Mouse (Mus musculus) megakaryocyte progenitor cell, adult 5-6 weeks (primary cell): ENCODE measurements around the gene Rfx8. TPM values are rescaled to one million over a fixed set of nuclear protein-coding genes. Genes with fewer than 3 reads are reported as not detected.
A peak's percentile ranks its signal among the peaks of the same experiment; 100 is the strongest.

ENCODE experiments used
- ATAC-seq: replicated peaks from 2 replicates; pipeline ENCODE4 v1.8.0; 2016; ENCODE audit warnings: mild to moderate bottlenecking, moderate TSS enrichment, inconsistent platforms; ENCODE audit not compliant: poor library complexity
- total RNA-seq, 2 experiments: library from RNA; stranded (forward) in 1 of 2; stranded (reverse) in 1 of 2; fragments of 157-497, 149-512 nt in 1 of 2; fragments of 200-1000 nt in 1 of 2; gene quantifications; 2 replicates each; pipeline versions ENCODE4 v1.2.3 to v1.2.4; 2015 to 2017

The Rfx8 gene
- total RNA-seq (2015): 0.10 and 0.59 TPM in 2 replicates
- total RNA-seq (2017): 0.34 and 0.62 TPM in 2 replicates

DNA sequence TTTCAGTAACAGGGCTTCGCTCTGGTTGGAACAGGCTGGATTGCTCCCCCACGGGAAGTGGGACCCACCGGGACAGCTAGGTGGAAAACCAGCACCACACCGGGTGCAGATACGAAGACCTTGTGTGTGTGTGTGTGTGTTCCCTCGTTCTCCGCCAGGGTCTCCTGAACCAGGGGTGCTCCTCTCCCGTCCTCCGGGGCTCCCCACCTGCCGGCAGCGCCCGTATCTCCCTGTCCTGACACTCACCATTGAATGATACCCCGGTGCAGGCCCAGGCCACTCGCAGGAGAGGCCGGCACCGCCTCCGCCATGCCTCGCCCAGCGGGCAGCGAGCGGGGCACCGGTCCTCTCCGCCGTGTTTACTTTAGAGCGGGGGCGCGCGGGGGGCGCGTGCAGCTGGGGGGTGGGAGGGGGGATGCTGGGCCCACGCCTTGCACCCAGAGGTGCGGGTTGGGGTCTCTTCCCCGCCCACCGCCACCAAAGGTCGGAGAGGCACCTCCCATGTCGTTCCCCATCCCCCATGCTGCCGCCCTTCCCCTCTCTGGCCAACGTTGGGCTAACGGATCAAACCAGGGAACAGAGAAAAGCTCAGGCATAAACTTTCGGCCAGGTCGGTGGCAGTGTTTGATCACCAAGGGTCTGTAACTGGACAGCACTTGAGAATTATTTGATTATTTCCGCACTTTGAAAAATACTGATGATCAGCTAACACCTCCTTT lies at the start of gene Rfx8:
Gene Rfx8, minus strand, starts transcription at position 366 of the 719 bp plus-strand sequence.
- peak; percentile 39; the same call in 1 of the 2 replicates for ATAC-seq

DNA sequence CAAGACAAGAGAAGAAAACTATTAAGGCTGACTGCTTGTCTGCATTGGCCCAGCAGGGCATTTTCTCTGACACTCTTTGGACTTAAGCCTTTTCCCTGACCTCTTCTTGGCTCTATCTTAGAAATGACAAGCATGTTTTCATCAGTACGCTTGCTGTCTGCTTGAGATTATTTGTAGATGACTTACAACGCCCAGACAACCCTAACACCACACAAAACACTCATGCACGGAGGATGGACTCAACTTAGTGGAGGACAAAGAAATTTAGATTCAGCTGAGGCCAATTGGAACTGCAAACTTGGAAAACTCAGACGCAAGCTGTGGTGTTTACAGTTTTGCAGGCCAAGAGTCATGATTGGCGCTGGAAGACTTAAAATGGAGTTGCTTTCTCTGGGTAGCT lies 49.6 kb upstream of the Rfx8 start:
- ATAC-seq: no peak

DNA sequence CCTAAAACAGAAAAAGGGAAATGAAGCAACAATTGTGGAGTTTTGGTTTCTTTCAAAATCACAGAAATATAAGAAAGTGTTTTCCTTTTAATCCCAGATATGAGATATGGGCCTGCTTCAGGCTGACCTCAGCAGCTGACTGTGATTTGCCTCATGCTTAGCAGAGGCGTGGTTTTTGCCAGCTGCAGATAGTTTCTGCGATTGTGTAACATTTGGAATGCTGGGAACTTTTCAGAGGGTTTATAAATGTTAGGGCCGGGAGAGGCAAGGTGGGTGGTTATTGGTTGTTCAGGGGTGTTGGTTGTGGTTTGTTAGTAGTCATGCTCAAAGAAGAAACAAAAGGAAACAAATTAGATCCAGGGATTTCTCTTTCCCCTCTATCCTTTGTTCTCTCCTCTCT lies 47.2 kb upstream of the Rfx8 start:
- ATAC-seq: no peak

- no peak for ATAC-seq
Measured at GRCm38 (mm10) chr1:39765854-39766493, 45.2 kb upstream of the Rfx8 start.

DNA sequence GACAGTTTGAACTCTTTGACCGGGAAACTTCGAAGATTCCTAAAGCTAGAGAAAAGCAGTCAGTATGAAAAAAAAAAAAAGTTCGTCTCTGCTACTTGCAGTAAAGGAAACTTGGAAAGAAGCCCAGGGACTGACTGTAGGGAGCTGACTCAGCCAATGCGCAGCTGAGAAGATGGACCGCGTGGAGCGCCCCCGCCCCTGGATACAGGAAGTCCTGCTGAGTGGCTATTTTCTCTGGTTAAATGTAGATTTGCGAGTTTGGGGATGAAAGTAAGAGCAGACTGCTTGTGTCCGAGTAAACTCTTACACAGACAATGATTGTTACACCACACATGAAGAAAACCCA lies 41.2 kb upstream of the Rfx8 start:
- peak; percentile 86 for ATAC-seq

DNA sequence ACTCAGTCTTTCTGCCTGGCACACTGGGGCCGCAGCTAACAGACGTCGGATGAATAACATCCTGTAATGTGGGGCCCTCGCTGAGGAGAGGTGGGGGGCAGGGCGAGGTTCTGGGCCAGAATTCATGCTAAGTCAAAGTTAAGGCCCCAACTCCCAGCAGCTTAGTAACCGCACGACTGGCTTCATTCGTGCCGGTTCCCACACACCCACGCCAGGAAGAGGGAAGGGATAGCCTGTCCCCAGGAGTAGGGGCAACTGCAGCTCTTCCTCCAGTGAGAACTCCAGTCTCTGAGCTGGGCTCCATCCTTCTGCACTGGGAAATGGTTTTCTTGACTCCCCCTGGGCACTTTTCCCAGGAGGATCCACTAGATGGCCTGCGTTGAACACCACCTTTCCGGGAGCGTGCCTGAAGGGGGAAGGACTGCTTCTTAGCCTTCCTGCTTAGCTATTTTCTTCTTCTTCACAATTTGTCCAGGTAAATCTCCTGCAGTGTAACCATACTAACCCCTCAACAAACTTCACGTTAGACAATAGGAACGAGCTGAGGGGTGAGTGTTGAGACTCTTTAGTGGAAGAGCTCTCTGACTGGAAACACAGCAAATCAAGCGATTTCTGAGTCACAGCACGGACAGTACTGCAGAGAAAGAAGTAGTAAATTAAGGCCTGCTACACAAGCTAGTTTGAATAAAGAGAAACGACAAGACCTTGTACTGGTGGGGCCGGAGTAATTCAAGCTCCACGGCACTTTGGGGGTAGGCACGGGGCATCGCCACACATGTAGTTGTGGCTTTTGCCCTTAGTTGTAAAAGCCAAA lies 40.6 kb upstream of the Rfx8 start:
- ATAC-seq: peak; percentile 60

DNA sequence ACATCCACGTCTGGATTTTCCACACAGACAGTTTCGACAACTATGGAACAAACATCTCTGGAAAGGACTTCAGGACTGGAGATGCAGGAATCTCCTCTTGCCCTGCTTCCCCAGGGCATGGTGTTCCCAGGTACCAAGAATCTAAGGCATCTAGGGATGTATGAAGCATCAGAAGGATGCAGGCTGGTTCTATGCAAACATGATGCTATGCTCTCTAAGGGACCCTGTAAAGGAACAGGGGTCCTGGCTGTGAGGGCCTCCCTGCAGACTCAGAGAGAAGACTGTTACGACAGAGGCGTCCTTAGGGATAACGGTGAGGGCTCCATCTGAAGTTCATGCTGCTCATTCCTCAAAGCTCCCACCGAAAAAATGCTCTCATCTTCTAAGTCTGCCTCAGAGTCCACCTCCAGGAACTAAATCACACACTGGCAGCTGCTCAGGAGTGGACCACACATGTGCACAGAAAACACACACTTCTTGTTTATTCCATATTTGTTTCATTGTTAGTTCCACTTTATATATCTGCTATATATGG lies 39.5 kb upstream of the Rfx8 start:
- no peak for ATAC-seq

- no peak for ATAC-seq
Measured at GRCm38 (mm10) chr1:39759231-39760175, 38.7 kb upstream of the Rfx8 start.

GRCm38 (mm10) chr1:39758244-39758643 lies 37.4 kb upstream of the Rfx8 start:
- ATAC-seq: no peak

- no peak for ATAC-seq
Measured at GRCm38 (mm10) chr1:39756952-39757351, 36.2 kb upstream of the Rfx8 start.

GRCm38 (mm10) chr1:39754224-39754957 lies 33.6 kb upstream of the Rfx8 start:
- ATAC-seq: peak; percentile 91

DNA sequence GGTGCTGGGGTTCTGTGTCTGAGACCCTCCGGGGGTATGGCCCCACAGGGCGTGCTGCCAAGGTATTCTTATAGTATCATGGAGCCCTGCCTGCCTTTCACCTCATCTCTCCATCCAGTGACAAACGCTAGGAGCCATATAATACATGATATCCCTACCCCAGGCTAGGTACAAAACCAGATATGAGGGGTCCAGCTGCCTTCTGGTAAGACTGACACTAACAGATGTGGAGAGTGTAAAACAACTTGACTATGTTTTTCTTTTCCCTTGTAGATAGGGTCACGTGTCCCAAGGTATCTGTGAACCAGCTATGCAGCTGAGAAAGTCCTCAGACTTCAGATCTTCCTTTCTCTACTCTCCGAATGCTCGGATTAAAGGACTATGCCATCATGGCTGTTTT lies 30.7 kb upstream of the Rfx8 start:
- no peak for ATAC-seq

DNA sequence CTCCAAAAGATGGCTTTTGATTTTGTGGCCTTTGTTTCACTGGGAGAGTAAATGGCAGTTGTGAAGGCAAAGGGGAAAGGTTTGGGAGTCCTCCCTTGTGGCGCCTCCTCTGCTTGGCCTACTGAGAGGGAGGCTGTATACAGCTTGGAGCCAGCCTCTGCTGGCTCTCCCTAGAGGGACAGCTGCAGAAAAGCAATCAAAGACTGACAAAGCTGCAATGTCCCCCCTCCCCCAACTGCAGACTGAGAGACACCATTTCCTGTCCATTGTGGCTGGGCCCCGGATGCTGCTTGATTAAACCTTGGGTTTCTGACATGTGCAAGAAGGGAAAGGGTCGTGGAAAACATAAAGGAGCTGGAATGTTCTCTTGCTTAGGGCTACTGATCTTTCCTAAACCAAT lies 28.9 kb upstream of the Rfx8 start:
- ATAC-seq: no peak

DNA sequence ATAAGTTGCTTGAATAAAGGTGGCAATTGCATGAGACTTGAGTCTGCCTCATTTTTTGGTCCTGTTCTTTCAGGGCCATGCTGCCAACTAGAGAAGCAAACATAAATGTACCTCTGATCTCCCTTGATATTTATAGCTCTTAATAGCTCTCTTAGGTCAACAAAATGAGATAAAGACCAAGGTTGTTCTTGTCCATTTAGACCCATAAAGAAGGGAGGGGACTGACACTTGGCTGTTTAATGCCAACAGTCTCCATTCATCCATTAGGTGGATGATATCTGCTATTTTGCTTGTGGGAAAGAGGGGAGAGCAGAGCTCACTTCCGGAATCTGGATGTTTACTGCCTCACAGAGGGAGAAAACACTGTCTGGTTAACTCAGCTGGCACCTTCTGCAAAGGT lies 28.4 kb upstream of the Rfx8 start:
- ATAC-seq: no peak

- no peak for ATAC-seq
Measured at GRCm38 (mm10) chr1:39748666-39749065, 27.9 kb upstream of the Rfx8 start.

DNA sequence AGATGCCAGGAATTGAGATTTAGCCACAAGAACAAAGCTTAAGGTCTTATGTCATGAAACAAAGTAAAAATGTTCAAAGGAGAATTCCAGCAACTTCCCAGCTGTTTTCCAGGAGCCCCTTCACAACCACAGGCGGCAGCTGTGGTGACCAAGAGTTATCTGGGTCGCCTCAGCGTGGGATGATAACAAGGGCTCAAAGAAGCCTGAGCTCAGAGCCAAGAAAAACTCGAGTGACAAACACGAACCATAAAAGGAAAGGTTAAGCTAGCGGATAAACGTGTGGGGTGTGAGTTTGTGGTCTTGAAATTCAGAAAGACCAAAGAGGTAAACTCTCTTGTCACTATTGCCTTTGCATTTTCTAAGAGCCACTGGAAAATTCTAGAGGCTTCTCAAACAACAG lies 25.7 kb upstream of the Rfx8 start:
- ATAC-seq: no peak

GRCm38 (mm10) chr1:39740948-39741347 lies 20.2 kb upstream of the Rfx8 start:
- ATAC-seq: no peak

- ATAC-seq: peak; percentile 51; the same call in 1 of the 2 replicates
Measured at GRCm38 (mm10) chr1:39740002-39740401, 19.2 kb upstream of the Rfx8 start.

GRCm38 (mm10) chr1:39735927-39736604 lies 15.3 kb upstream of the Rfx8 start:
- ATAC-seq: peak; percentile 47
